Mouse (Mus musculus): ENCODE results near the gene Tdp2.
A peak's percentile ranks its signal among the peaks of the same experiment; 100 is the strongest.

The Tdp2 gene

DNA sequence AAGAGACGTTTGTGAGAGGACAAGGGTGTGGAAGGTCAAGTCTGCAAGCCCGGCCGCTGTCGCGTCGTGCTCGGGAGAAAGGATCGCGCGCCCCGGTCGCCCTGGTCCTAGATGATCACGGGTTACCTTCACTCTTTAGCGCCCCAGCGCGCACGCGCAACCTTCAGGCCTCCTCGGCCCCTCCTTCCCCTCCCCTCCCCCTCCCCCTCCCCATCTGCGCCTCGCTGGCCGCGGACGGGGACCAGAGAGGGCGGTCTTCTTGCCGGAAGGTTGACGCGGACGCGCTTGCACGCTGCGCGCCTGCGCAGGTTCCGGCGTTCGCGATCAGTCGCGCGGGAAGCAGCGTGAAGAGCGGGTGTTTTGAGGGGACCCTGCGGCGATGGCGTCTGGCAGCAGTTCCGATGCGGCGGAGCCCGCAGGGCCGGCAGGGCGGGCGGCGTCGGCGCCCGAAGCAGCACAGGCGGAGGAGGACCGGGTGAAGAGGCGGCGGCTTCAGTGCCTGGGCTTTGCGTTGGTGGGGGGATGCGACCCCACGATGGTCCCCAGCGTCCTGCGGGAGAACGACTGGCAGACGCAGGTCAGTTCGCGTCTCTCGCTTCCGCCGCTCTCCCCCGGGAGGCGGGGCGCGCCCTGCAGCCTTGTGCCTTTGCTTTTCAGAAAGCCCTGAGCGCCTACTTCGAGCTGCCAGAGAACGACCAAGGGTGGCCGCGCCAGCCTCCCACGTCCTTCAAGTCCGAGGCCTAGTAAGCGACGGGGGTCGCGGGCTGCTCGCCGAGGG is at the start of gene Tdp2, which contains the start of gene Acot13:
Gene Tdp2, plus strand, starts transcription at position 327 of the 778 bp plus-strand sequence.
Gene Acot13, minus strand, starts transcription at position 188 of the 778 bp plus-strand sequence.
- DNase-seq (ENCODE audit: low spot score in 2 of 2), result peak; percentile 81 to 92

DNA sequence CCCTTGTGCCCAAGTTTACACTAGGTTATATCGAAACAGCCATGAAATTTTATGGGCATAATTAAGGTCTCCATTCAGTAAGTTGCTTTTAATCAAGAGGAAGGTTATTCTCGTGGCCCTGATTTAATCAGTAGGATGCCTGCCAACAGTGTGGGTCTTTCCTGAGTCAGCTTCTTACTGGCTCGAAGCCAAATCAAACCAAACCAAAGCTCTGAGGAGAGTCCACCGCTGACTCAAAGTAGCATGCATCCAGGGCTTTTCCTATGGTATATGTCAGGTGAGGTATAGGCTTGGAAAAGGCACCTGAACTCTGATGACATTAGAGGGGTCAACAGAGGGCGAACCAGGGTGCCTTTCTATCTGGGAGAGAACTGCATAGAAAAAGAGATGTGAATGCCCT is 49.6 kb upstream of the Tdp2 start:
- DNase-seq (ENCODE audit: low spot score in 2 of 2), result no peak

DNA sequence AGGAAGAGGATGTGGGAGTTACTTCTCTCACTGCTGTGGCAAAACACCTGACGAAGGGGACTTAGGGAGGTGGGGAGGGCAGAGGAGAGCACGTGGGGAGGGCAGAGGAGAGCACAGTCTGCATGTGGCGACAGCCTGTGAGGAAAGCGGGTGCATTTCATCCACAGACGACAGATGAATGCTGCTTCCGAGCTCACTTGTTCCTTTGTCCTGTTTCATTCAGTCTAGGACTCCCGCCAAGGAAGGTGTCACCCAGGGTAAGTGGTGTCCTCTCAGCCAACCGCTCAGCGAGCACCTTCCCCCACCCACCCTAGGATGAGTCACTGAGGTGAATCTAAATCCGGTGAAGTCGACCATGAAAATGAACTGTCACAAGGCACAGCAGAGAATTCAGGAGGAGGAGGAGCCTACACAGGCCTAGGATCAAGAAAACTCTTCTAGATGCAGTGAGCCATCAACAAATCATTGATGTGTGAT is 45.4 kb upstream of the Tdp2 start:
- DNase-seq (ENCODE audit: low spot score in 2 of 2), result no peak

DNA sequence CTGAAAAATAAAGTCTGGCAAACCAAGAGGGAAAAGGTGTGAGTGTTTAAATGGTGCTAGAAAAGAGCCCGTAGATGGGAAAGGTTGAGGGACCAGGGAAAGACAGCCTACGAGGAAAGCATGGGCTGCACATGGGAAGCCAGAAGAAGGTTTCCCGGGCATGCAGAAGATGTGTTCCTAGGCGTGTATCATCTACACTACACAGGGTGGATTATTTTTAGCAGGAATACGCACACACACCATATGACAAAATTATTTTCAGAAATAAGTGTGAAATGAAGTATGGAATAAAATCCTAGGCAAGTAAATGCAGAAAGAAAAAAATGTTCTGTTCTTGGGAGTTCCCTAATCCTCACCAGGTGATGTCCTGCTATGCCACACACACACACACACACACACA is 44.0 kb upstream of the Tdp2 start:
- DNase-seq (ENCODE audit: low spot score in 2 of 2), result no peak

DNA sequence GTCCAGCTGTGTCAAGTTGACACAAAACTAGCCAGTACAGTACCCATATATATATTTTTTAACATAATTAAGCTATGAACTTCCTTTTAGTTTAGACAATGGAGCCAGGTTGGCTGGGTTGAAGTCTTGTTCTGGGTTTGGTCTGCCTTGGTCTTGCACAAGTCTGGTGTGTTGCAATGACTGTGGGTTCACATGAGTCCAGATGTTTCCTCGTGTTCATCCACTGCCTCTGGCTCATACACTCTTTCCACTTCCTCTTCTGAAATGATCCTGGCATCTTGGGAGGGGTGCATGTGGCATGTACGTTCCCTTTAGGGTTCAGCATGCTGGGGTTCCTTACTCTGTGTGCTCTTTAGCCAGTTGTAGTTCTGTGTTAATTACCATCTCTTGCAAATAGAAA is 40.1 kb upstream of the Tdp2 start:
- DNase-seq (ENCODE audit: low spot score in 2 of 2), result no peak

DNA sequence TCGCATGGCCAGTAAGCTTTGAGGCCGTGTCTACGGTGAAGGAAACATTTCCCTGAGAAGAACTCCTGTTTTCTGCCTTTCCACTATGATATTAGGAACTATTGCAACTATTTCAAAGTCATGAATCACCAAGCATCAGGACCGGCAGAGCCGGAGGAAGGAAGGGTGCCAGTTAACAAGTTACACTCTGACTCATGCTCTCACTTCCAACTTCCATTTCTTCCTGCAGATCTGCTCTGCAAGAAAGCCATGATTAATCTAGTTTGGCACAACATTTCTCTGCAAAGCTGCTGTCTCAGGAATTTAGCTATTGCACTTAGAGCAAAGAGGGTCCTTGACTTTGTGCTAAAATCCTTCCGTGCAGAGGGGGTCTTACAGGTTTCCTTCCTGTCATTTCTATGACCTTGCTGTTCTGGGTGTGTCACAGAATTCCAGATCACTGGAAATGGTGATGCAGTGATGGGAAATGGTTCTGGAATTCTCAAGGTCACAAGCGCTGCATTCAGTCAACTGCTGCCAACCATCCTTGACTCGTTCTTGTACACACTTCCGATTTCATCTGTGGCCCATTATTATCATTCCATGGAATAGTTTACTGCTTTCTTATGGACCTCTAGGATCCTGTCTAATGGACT is 39.0 kb upstream of the Tdp2 start:
- no peak for DNase-seq (ENCODE audit: low spot score in 2 of 2)

DNA sequence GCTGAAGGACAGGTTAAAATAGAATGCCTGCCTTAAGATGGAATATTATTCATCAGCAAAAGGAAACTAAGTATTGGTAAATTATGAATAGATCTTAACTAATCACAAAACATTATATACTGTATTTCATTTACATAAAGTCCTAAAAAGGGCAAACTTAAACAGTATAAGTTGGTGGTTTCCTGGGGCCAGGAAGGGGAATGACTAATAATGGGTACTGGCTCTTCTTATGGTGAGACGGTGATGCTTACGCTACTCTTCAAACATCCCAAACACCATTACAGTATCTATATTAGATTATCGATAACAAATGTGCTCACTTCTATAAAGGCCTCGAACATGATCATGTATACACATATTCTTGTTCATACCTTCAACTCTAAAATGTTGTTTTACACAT is 32.8 kb upstream of the Tdp2 start:
- DNase-seq (ENCODE audit: low spot score in 2 of 2), result no peak

DNA sequence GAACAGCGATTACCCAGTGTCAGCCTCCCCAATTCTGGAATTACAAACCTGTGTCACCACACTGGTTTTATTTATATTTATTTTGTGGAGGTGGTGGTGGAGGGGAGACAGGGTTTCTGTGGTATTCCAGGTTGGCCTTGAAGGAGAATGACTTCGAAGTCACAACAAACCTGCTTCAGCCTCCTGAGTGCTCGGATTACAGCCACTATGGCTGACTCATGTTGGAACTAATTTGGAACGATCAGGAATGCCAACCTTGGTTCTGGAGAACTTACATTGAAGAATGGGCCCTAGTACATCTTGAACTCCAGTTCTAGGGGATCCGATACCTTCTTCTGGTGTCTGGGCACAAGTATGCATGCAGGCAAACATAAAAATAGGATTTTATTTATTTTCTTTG is 32.1 kb upstream of the Tdp2 start:
- DNase-seq (ENCODE audit: low spot score in 2 of 2), result no peak

DNA sequence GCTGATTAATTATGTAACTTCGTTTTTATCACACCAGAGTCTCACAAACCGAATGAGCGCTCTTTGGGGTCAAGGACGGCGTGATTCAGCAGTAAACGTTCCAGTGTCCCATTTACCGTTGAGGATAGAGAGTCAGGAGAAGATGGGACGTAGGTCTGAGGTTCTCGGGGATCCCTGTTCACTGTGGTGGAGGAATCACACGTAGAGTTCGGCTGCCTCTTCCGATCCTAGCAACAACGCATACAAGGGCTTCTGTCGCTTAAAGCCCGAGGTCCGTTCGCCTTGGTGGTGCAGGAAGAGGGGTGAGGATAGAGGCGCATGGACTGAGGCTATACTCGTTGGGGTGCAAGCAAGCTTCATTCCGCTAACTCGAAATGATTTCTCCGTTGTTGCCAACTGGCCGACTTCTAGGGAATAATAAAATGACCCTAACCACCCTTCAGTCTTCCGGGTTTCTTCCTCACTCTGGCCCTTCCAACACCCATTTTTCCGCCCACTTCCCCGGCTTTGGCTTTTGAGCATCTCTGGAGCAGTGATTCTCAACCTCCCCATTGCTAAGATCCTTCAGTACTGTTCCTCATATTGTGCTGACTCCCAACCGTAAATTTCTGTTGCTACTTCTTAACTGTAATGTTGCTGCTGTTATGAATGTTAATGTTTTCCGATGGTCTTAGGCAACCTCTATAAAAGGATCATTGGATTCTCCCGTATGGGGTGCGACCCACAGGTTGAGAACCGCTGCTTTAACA is 31.4 kb upstream of the Tdp2 start:
- peak in 1 of 2 experiments; percentile 37 for DNase-seq (ENCODE audit: low spot score in 2 of 2)

DNA sequence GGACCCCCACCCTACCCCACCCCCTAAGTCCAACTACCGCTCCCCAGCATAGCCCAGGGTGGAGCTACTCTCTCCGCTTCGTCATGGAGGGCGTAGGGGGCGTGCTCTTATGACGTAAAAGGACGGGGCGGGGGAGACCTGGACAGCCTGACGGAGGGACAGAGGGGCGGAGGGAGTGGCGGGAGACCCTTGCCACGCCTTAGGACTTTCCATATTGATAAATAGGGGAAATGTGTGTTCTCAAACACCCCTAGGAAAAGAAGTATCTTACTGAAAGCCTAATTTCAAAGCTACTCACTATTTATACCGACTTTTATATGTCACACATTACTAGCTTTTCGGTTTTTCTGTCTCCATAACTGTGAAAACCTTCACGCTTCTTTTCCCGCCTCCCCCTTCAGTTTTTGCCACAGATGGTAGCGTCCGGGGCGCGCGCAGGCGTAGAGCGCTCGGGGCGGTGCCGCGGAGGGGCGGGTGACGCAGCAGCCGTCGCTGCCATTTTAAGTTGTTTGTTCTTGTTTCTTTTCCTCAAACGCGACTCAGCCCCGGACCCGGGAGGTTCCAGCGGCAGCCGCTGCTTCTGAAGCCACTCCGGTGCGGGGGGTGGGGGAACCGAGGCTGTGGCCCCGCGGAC is 30.7 kb upstream of the Tdp2 start:
- DNase-seq (ENCODE audit: low spot score in 2 of 2), result peak; percentile 87 to 91

DNA sequence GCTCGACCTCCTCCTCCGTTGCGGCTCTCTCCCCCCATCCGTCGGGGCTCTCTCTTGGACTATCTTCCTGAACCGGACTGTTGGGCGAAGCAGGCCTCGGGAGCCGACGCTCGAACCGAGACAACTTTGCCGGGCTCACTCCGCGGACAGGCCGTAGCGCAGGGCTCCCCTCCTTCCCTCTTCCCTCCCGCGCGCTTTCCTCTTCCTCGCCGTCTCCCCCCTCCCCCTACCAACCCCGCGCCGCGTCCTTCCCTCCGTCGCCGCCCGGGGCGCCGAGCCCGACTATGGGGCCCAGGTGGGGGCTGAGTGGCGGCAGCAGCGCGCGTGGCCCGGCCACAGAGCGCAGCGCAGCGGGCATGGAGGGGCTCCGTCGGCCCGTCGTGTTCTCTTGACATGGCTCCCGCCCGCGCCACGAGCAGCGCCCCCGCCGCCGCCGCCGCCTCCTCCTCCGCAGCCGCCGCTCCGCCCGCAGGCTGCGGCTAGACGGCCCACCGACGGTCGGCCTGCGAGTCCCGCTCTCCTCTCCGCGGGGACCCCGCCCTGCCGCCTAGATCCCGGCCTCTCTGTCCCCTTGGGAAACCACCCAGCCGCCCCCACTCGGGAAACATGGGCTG is 30.1 kb upstream of the Tdp2 start, which contains the start of gene BC005537:
Gene BC005537, plus strand, starts transcription at position 350 of the 614 bp plus-strand sequence.
- peak; percentile 40 to 58 for DNase-seq (ENCODE audit: low spot score in 2 of 2)

DNA sequence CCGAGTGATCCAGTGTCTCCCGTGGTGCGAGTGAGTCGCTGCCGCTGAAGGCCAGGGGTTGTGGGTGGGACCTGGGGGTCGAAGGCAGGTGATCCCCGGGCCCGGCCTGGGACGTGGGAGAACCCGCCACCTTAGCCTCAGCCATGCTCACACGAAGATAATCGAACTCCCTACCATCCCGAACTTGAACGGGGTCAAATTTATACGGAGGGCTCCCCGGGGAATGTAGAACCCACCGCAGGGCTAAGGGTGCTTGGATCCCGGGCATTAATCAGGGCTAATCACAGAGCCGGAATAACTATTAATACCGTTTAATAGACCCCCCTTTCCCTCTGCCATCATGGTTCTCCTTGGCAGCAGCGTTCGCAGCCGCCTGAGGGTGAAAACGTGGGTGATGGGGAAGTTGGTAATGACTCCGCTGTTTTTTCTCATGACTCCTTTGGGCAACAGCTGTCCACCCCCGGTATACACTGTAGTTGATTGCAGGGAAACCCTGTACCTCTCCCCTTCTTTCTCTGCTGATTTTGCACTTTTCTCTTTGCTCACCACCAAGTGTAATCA is 29.3 kb upstream of the Tdp2 start:
- peak; percentile 9 to 23 for DNase-seq (ENCODE audit: low spot score in 2 of 2)

DNA sequence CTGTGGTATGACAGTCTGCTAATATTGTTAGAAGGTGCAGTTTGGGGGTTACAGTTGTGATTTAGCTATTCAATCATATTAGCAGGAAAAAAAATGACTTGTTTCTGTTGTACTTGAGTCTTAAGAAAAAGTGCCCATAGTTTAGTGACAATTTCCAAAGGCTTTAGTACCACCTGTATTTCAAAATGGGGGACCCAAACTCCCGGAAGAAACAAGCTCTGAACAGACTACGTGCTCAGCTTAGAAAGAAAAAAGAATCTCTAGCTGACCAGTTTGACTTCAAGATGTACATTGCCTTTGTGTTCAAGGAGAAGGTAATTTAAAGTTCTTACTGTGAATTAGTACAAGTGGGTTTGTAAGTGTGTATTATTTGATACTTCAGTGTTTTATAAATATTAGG is 28.3 kb upstream of the Tdp2 start:
- no peak for DNase-seq (ENCODE audit: low spot score in 2 of 2)

DNA sequence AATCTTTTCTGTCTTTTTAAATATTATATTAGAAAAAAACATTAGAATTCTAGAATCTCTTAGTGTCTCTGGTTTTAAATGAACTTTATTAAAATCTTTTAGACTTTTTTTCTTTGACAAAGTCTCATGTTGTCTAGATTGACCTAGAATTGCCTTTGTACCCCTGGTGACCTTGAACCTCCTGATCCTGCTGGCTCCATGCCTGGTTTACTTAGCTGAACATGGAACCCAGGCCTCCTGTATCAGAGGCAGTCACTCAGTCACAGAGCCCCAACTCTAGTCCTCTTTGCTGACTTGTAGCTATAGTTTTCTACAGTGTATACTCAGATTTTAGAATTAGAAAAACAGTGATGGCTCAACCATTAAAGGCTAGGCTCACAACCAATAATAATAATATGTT is 25.4 kb upstream of the Tdp2 start:
- no peak for DNase-seq (ENCODE audit: low spot score in 2 of 2)

DNA sequence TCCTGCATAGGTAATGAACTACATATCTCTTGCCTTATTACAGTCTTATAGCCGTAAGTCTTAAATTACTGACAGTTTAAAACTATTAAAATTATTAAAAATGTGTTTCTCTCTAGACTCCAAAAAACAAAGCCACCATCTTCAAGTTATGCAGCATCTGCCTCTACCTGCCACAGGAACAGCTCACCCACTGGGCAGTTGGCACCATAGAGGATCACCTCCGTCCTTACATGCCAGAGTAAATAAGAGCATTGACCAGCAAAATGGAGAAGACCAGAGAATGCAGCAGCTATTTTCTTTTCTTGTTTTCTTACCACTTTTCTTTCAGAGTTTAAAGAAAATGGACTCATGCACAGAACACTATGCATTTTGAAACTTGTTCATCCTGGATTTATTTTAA is 19.0 kb upstream of the Tdp2 start:
- no peak for DNase-seq (ENCODE audit: low spot score in 2 of 2)

DNA sequence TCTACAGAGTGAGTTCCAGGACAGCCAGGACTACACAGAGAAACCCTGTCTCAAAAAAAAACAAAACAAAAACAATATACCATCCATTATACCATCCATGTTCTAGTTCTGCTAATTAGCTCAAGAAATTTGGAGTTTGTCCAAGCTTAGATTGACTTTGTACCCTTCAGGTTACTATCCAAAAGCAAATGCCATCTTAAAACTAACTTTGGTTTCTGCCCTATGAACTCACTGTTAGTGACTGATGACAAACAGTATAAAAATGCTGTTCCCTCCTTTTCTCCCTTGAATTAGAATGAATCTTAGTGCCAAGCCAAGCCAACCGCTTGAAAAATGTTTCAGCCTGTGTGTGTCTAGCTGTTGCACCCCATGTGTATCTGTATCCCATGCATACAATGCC is 16.9 kb upstream of the Tdp2 start:
- no peak for DNase-seq (ENCODE audit: low spot score in 2 of 2)

DNA sequence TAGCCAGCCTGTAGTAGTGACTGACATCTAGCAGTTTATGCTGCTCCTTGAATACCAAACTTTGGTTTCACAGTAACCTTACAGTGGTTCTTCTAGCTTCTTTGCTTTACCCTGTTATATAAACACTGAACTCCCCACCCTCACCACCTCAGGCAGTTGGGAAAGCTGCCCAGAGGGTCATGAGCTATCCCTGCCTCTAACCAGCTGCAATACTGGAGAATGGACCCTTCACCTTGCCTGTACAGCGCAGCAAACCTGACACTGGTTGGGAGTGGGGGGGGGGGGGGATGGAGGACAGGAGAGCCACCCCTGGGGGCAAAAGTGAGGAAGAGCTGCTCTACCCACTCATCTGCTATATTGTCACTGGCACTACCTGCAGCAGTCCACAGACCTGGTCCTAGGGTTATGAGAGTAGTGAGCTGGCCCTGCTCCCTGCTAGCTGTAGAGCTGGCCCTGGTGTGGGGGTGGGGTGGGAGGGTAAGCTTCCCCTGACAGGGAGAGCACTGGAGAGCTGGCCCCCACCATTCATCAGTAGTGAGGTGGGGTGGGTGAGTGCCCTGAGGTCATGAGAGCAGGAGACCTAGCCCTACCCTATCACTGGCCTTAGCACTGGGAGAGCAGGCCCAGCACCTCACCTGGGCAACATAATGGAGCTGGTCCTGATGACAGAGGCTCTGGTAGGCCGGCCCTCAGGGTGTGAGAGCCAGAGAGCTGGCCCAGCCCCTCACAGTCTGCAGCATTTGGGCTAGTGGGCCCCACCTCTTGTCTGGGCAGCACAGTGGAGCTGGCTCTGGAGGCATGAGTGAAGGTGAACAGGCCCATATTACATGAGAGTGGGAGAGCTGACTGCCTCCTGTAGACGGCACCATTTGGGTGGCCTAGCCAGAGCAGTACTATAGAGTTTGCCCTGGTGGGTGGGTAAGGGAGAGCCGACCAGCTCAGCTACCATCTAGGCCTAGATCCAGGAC is 15.1 kb upstream of the Tdp2 start:
- no peak for DNase-seq (ENCODE audit: low spot score in 2 of 2)

DNA sequence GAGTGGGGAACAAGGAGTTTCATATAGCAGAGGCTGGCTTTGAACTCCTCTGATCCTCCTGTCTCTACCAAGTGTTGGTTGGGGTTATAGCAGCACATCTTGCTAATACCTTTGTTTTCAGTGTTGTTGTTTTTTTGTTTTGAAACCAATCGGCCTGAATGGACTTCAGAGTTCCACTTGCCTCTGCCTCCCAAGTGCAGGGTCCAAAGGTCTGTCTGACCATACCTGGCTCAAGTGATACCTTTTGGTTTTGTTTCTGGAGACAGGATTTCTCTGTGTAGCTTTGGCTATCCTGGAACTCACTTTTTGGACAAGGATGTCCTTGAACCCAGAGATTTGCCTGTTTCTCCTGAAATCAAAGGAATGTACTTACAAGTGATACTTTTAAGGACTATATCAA is 11.5 kb upstream of the Tdp2 start:
- DNase-seq (ENCODE audit: low spot score in 2 of 2), result no peak

DNA sequence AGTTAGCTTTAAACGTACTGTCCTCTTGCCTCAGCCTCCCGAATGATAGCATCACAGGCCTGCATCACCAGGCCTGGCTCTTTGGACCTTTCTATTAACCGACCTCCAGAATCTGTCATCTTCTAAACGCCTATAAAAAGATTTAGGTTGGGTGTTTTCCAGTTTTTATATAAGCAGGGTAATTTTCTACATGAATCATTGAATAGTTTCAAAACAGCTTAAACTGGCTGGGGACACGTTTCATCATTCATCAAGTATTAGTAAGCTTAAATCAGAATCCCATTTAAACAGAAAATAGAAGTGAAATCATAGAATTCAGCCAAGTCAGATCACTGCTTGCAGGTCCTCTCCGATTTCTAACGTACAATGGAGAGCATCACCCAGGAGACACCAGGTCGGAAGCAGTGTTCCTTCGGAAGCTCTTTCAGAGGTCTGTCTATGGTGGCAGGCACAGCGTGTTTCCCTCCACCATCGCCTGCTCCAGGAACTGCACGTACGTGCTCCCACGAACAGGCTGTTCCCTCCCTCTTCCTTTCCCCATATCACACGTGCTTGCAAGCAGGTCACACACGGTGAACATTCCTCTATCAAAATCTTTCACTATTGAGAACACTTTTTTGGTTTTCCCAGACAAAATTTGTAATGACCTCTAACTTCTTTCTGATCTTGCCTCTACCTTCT is 8.7 kb upstream of the Tdp2 start:
- no peak for DNase-seq (ENCODE audit: low spot score in 2 of 2)
